Mouse (Mus musculus) lung, postnatal 14 days (tissue): ENCODE results near the gene Ybx2.

Source experiments
- DNase-seq: peaks from one replicate; pipeline ENCODE4 v3.0.0; 2021

Gene Ybx2

DNA sequence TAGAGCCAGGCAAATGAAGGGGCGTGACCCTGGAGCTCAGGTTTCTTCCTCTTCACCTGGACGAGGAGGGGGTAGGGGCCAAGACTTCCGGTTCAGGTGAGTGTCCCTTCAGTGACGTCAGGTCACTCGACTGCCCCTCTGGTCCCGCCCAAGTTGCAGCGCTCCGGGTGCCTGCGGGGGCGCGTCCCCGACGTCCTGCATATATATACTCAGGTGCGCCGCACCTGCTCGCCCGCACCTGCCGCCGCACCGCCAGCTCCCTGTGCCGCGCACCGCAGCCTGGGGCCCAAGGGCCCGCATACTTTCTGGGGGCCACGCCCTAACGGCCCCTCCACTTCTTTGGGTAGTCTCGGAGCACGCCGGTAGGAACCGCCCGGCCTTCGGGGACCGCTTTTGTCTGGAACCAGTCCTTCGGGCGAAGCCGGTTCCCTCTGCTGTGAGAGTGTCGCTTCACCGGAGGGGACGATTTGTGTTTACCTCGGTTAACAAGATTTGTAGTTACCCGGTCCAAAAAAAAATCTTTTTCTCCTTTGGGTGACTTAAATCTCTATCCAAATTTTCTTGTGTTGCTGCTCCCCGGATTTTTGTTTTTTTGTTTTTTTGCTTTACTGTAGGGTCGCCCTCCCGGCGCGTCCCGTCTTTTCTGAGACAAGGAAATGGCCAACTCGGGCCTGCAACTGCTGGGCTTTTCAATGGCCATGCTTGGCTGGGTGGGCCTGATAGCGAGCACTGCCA, 29.8 kb downstream of the Ybx2 start:
- peak; percentile 79 for DNase-seq

DNA sequence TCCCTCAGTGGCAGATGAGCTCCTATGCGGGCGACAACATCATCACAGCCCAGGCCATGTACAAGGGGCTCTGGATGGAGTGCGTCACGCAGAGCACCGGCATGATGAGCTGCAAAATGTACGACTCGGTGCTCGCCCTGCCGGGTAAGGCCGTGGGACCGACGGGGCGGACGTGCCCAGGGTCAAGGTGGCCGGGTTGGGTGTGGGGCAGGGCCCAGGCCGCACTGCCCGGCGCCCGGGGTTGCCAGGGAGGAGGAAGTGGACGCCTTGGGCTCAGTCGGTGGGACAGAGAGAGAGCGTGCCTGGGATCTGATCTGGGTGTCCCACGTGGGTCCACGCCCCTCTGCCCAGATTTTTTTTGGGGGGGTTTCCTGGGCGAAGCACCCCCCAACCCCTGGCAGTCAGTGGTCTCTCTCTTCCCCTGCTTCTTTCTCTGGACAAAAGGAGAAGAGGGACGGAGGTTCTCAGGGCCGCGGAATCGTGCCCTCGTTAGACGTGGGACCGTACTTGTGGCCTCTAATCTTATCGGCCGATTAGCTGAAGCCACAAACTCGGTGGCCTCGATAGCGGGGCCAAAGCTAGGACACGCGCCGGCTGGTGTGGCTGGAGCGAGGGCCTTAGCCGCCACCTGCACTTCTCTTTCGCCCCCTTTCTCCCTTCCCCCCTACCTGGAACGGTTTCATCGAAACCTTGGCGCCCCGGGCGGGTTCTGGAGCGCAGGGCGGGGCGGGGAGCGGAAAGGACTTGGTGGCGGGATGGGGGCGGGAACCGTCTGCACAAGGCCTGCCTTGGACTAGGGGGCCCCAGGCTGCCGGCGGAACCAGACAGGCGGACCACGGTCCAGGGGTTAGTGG, 30.6 kb downstream of the Ybx2 start:
- DNase-seq: peak; percentile 47

DNA sequence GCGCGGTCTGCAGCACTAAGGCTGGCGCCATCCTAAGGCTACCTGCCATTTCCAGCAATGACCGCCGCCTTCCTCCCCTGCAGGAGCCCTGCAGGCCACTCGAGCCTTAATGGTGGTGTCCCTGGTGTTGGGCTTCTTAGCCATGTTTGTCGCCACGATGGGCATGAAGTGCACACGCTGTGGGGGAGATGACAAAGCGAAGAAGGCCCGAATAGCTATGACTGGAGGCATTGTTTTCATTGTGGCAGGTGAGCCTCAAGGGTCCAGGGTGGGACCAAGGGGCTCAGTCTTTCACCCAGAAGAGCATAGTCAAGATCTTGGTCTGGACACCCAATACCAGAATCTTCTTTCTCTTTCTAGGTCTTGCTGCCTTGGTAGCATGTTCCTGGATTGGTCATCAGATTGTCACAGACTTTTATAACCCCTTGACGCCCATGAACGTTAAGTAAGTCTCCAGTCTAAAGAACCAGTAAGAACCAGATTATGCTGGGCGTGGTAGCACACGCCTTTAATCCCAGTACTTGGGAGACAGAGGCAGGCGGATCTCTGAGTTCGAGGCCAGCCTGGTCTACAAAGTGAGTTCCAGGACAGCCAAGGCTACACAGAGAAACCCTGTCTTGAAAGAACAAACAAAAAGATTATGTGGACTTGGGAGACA, 31.4 kb downstream of the Ybx2 start:
- DNase-seq: no peak

DNA sequence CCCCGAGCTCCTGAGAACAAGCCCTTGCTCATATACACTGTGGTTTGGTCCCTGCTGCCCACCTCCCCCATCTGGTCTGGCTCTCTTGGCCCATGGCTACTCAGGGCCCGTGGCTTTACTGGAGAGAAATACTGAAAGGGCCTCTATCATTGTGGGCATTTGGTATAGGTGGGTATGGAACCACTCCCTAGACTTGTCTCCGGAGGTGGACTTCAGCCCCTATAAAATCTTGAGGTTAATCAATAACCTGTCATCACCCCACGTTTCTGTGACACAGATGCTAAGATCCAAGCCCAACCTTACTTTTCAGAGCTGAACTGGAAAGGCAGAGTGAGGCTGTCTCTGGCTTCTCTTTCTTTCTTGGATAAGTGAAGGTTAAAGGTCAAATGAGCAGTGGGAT, 33.2 kb downstream of the Ybx2 start:
- no peak for DNase-seq

DNA sequence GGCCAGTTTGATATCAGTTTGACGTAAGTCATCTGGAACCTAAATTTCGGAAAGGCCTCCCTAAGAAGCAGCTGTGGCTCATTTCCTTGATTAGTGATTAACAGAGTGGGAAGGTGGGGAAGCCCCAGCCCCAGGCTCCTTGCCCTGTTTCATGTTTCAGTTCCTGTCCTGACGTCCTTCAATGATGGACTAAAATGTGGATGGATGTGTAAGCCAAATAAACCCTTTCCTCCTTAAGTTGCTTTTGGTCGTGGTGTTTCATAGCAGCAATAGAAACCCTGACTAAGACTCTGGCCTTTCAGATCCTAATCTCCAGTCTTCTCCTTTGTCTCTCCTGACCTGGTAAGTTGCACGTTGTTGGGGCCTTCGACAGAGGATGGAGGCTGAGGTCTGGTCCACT, 34.6 kb downstream of the Ybx2 start:
- DNase-seq: no peak

DNA sequence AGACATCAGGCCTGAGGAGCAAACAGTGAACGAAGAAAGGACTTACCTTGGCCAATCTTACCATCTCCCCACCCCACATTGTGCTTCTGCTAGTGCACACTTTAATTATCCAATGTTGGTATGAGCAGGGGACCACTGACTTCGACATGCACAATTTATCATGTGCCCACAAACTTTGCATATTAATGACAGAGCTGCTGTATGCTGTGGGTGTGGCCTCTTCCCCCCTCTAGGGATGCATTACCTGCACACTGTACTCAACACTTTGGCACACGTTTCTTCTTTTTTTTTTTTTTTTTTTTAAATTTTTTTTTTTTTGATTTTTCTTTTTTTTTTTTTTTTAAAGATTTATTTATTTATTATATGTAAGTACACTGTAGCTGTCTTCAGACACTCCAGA, 35.2 kb downstream of the Ybx2 start:
- no peak for DNase-seq

DNA sequence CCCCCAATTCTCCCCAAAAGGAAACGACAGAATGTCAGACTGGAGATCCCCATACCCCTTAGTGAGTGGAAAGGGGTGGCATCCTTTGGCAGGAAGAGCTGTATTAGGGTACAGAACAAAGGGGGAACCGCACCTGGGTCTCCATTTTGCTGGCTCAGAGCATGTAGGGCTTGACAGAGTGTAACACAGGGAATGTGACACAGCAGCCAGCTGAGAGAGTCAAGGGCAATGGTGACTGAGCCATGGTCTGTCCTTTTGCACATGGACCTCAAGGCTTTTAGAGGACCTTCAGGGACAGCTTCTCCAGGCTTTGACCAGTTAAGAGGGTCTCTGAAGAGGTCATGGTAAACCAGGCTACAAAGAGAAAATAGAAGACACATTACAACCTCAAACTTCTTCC, 39.3 kb downstream of the Ybx2 start:
- DNase-seq: no peak

DNA sequence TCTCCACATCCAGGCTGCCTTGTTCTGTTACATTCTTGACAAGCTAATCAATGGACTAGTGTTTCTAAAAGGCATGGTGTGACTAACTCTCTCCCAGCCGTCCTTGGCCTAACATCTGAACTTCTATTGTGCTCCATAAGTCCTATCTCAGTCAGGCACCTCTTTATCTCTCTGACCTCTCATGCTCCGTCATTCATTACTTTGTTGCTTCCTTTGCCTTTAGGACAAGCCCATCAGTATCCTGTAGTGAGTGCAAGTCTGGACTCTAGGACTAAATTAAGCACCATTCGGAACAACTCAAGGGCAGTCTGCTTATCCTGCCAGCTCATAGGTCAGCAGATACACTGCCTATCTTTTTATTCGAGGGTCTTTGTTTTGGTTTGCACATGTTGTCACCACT, 40.7 kb downstream of the Ybx2 start:
- no peak for DNase-seq

DNA sequence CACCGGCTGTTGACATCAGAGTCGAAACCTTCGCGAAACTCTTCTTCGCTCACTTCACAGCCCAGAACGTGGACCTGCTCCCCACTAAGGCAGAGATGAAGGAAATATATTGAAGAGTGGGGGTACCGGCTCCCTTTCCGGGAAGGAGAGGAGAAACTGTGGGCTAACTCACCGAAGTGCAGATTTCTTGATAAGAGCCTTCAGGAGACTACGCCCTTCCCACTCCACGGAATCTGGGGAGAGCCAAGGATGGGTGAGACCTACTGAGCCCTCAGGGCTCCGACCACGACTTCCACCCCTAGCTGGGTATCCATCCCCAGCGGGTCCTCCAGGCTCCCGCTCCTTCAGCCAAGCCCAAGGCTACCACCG, 44.2 kb downstream of the Ybx2 start:
- no peak for DNase-seq

DNA sequence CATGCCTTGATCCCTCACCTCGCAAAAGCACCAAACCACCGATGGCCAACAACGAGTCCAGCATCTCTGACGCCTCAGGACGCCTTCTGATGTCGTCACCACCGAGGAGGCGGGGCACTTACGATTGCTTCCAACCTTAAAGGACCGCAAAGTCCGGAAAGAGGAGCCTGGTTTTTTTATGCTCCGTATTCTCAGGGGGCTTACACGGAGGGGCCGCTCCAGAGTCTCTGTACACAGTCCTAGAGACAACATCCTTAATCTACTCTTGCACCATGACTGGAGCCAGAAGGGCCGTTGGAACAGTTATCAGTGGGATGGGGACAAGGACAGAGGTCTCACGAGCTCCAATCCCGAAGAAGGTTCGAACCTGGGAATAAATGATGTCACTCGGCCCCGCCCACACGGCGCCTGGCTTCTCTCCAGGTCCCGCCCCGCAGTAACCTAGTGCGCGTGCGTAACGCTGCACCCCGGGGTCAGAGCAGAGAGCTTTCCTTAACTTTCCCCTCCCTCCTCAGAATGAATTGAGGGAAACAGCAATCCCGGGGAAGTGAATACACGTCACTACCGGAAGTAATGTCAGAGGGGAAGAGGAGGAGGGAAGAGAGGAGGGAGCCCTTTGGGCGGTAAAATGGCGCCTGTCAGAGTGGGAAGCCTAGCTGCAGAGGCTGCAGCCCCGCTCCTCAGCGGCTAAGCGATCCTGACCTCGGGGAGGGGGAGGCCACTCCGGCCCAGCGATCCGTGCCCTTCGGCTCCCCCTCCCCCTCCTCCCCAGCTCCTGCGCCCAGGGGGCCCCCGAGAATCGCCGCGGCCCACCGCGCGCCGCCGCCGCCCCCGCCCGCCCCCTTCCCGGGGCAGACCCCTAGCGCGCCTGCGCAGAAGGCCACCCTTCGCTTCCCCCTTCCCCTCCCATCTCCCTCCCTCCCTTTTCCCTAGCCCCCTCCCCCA, 44.9 kb downstream of the Ybx2 start:
- peak; percentile 96 for DNase-seq

DNA sequence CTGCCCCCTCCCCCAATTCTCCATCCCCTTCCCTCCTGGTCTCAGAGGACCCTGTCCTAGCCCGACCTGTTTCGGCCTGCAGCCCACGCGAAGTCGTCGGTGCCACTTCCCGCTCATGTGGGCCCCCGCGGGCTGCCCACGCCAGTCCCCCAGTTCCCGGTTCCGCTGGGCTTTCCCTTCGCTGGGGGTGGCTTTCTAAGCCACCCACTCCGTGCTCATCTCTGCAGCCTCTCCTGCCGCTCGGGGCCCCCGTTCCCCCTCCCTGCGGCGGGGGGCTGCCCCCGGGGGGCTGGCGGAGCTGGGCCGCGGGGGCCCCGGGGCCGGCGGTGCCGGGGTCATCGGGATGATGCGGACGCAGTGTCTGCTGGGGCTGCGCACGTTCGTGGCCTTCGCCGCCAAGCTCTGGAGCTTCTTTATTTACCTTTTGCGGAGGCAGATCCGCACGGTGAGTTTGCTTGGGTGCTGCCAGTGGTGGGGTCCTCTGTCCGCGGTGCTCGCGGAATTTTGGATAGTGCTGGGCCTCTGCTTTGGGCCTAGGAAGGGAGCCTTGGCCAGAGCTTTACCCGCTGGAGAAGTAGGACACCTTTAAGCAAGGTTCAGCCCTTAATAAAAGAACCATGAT, 45.7 kb downstream of the Ybx2 start, which contains the start of gene Ctdnep1:
Ctdnep1 (plus strand) TSS at position 16 of the 622 bp plus-strand sequence.
- DNase-seq: no peak

DNA sequence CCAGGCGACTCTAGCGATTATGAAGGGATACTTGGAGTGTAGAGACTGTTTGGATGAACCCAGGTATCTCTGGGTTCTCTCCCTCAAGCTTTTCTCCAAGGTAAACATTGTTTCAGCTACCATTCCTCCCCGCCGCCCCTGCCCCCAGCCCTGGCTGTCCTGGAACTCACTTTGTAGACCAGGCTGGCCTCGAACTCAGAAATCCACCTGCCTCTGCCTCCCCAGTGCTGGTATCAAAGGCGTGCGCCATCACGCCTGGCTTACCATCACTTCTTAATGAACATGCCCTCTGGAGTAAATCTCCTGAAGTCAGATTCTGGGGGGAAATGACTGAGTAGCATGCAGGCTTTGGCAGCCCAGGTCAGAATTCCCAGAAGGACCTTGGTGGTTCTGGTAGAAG, 46.6 kb downstream of the Ybx2 start, which contains the start of gene Elp5:
Elp5 (minus strand) TSS at position 293 of the 400 bp plus-strand sequence.
- DNase-seq: no peak

DNA sequence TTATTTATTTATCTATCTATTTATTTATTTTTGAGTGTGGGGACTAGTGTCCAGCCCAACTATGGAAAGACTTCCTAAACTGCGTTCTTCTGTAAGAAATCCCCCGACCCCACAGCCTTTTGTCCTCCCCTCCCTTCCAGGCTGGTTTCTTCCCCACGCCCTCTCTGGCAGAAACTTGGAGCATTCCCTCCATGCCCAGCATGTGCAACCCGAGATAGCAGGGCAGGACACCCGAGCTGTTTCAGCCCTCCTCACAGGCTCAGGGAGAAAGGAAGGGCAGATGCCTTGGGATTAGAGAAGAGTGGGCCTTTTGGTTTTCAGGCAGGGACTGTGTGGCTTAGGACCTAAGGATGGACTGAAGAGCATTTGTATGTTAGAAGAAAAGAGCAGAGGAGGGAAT, 47.3 kb downstream of the Ybx2 start:
- DNase-seq: no peak

DNA sequence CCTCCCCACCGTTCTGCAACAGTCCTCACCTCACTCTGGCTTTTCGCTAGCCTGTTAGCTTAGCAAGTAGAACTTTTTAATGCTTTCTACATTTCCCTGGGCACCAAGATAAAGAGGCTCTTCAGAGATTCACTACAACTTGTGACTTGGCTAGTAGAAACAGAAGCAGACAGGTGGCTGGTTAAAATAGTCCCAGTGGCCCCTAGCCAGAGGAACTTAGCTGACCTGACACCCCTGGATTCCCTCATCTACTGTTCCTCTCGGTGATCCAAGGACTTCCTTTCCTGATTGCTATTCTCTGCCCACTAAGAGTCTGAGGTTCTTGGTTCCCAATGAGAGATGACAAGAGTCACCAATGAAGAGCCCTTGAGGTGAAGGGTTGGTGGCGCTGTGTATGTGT, 47.8 kb downstream of the Ybx2 start:
- DNase-seq: no peak

DNA sequence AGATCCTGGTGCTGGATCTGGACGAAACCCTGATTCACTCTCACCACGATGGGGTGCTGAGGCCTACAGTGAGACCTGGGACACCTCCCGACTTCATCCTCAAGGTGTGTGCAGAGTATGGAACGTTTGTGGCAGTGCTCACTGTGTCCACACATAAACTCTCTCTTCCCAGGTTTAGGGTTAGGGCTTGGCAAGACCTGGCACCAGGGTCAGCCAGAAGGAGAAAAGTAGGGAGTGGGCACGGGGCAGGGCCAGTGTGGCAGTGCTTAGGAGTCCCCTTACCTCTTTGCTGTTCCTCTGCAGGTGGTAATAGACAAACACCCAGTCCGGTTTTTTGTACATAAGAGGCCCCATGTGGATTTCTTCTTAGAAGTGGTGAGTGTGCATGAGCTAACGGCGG, 48.8 kb downstream of the Ybx2 start:
- no peak for DNase-seq

DNA sequence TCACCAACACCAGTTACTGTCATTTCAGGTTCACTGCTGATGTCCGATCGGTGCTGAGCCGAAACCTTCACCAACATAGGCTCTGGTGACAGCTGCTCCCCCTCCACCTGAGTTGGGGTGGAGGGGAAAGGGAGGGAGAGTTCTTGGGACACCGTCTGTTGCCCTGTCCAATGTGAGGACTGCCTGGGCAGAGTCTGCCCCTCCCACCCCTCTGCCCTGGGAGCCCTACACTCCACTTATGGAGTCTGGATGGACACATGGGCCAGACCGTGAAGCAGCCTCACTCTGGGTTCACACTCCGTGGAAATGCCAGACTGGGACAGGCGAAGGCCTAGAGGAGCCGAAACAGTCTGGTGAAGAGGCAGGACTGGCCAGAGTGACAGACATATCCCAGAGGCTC, 54.4 kb downstream of the Ybx2 start:
- no peak for DNase-seq
